Mouse (Mus musculus) kidney, adult 2 months (tissue): ENCODE measurements around the gene Sash3.

ENCODE experiments used
- CTCF ChIP-seq: fragments of 200-500 bp; conservative IDR thresholded peaks from 2 replicates; pipeline ENCODE4 v1.5.1; 2011; ENCODE audit warnings: low read depth, mild to moderate bottlenecking, control low read depth, low read length, moderate library complexity, mixed read lengths; ENCODE audit not compliant: insufficient read depth, insufficient read length
- POLR2A ChIP-seq: fragments of 200-500 bp; IDR thresholded peaks from one replicate; pipeline ENCODE4 v1.6.1; 2011; ENCODE audit warnings: low read depth, low read length, control low read depth

DNA sequence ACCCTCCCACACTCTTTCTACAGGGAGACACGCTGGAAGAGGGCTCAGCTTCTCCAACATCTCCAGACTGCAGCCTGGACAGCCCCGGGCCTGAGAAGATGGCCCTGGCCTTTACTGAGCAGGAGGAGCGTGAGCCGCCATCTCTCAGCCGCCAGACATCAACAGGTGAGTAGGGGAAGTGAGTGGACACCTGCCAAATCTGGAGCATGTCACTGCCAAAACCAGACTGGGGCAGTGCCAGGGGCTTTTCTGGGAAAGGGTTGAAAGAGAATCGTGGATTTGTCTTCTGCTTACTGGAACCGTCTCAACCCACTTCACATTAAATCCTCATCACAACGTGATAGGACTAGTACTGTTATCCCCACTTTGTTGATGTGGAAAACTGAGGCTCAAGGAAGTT is 11.2 kb downstream of the Sash3 start:
- no peak for TF ChIP-seq POLR2A
- no peak for TF ChIP-seq CTCF
